Mouse (Mus musculus) CH12.LX (cell line): ENCODE results near the gene Yars.

Experiments used
- CHD2 ChIP-seq: IDR thresholded peaks from 2 replicates; pipeline ENCODE4 v1.6.1; 2011; ENCODE audit warnings: low read length, improper control_type of control experiment
- CTCF ChIP-seq, 2 experiments: IDR thresholded peaks in 1 of 2; conservative IDR thresholded peaks in 1 of 2; 2 replicates each; pipeline ENCODE4 v1.5.1; 2011 to 2012; ENCODE audit warnings: low read depth in 2 of 2, low read length in 2 of 2, improper control_type of control experiment in 1 of 2, inconsistent platforms in 1 of 2, mild to moderate bottlenecking in 1 of 2, moderate library complexity in 1 of 2
- EP300 ChIP-seq: IDR thresholded peaks from 2 replicates; pipeline ENCODE4 v1.6.1; 2011; ENCODE audit warnings: low read length, improper control_type of control experiment
- HCFC1 ChIP-seq: IDR thresholded peaks from 2 replicates; pipeline ENCODE4 v1.6.1; 2012; ENCODE audit warnings: low read depth, mild to moderate bottlenecking, inconsistent platforms, low read length, improper control_type of control experiment
- MXI1 ChIP-seq: IDR thresholded peaks from 2 replicates; pipeline ENCODE4 v1.6.1; 2011; ENCODE audit warnings: mild to moderate bottlenecking, low read depth, low read length, improper control_type of control experiment
- POLR2A ChIP-seq: IDR thresholded peaks from 2 replicates; pipeline ENCODE4 v1.6.1; 2011; ENCODE audit warnings: low read depth, mild to moderate bottlenecking, improper control_type of control experiment, low read length
- RCOR1 ChIP-seq: conservative IDR thresholded peaks from 2 replicates; pipeline ENCODE4 v1.6.1; 2012; ENCODE audit warnings: low read depth, mild to moderate bottlenecking, inconsistent platforms, low read length, improper control_type of control experiment
- SIN3A ChIP-seq: IDR thresholded peaks from 2 replicates; pipeline ENCODE4 v1.6.1; 2012; ENCODE audit warnings: low read length, improper control_type of control experiment, inconsistent platforms
- UBTF ChIP-seq: IDR thresholded peaks from 2 replicates; pipeline ENCODE4 v1.6.1; 2012; ENCODE audit warnings: low read depth, mild to moderate bottlenecking, inconsistent platforms, low read length, improper control_type of control experiment, moderate library complexity

- TF ChIP-seq CTCF (conservative IDR thresholded peaks at IDR 0.05 in 1 of 2, IDR thresholded peaks at IDR 0.05 in 1 of 2; ENCODE audit: low read depth in 2 of 2, low read length in 2 of 2), result no peak
- no peak for TF ChIP-seq RCOR1
- no peak for TF ChIP-seq UBTF
- no peak for TF ChIP-seq POLR2A
- TF ChIP-seq HCFC1, result no peak
- TF ChIP-seq SIN3A, result no peak
- TF ChIP-seq EP300, result no peak
- no peak for TF ChIP-seq CHD2
- TF ChIP-seq MXI1, result no peak
Observed at GRCm38 (mm10) chr4:129251482-129252125, 62.0 kb downstream of the Yars start.
